Mouse (Mus musculus) heart, postnatal 0 days (tissue): ENCODE data around the gene Egr2.

Experiments used
- CTCF ChIP-seq: IDR thresholded peaks from 2 replicates; pipeline ENCODE4 v1.5.1; 2016; ENCODE audit warnings: antibody characterized with exemption, control low read depth, low read depth
- EP300 ChIP-seq: IDR thresholded peaks from 2 replicates; pipeline ENCODE4 v1.6.1; 2016; ENCODE audit warnings: antibody characterized with exemption, low read depth

GRCm38 (mm10) chr10:67548261-67548854 is 13.1 kb downstream of the Egr2 start:
- TF ChIP-seq CTCF (no peak), EP300 (no peak)
